Mouse (Mus musculus) liver, embryonic 12.5 days (tissue): ENCODE results near the gene Gna13. TPM values are rescaled to one million over a fixed set of nuclear protein-coding genes. Genes with fewer than 3 reads are reported as not detected.

Experiments used
- ATAC-seq: fragments of 200-750 bp; cut with Nextera tagmentation; 2 replicates; pipeline ENCODE4 v1.8.0; 2017; ENCODE audit warnings: moderate number of reproducible peaks, mild to moderate bottlenecking, moderate library complexity
- H3K27ac ChIP-seq: fragments of 300-500 bp; sonication (generic); 2 replicates; pipeline ENCODE4 v1.5.1; 2016; ENCODE audit warnings: mild to moderate bottlenecking
- H3K27me3 ChIP-seq: fragments of 300-500 bp; sonication (generic); replicated peaks from 2 replicates; pipeline ENCODE4 v1.6.1; 2016; ENCODE audit warnings: mild to moderate bottlenecking, moderate library complexity
- H3K36me3 ChIP-seq: fragments of 300-500 bp; sonication (generic); 2 replicates; pipeline ENCODE4 v1.6.1; 2016; ENCODE audit warnings: mild to moderate bottlenecking, moderate library complexity
- H3K4me1 ChIP-seq: fragments of 300-500 bp; sonication (generic); 2 replicates; pipeline ENCODE4 v1.6.1; 2016
- H3K4me2 ChIP-seq: fragments of 300-500 bp; sonication (generic); 2 replicates; pipeline ENCODE4 v1.6.1; 2016; ENCODE audit warnings: mild to moderate bottlenecking, moderate library complexity
- H3K4me3 ChIP-seq: fragments of 300-500 bp; sonication (generic); 2 replicates; pipeline ENCODE4 v1.5.1; 2016; ENCODE audit warnings: mild to moderate bottlenecking, moderate library complexity
- H3K9ac ChIP-seq: fragments of 300-500 bp; sonication (generic); 2 replicates; pipeline ENCODE4 v1.6.1; 2016; ENCODE audit warnings: mild to moderate bottlenecking, moderate library complexity
- H3K9me3 ChIP-seq: fragments of 300-500 bp; sonication (generic); replicated peaks from 2 replicates; pipeline ENCODE4 v1.6.1; 2016; ENCODE audit warnings: mild to moderate bottlenecking, moderate library complexity
- WGBS: fragments of 180-500 bp; shearing (Covaris S2); methylation state at CpG from one replicate; pipeline ENCODE4 v1.1.7; 2016; ENCODE audit not compliant: insufficient replicate concordance; 5-methylcytosine and 5-hydroxymethylcytosine counted together
- polyA plus RNA-seq: library from polyadenylated mRNA; unstranded; fragments of >200 nt; fragmentation: Nextera tagmentation; extraction: Ambion mirVana; gene quantifications from 2 replicates; pipeline ENCODE4 v1.2.1, GENCODE M21; 2016

The Gna13 gene
- polyA plus RNA-seq, 1 experiment from 2014 or later: 19.4 TPM

DNA sequence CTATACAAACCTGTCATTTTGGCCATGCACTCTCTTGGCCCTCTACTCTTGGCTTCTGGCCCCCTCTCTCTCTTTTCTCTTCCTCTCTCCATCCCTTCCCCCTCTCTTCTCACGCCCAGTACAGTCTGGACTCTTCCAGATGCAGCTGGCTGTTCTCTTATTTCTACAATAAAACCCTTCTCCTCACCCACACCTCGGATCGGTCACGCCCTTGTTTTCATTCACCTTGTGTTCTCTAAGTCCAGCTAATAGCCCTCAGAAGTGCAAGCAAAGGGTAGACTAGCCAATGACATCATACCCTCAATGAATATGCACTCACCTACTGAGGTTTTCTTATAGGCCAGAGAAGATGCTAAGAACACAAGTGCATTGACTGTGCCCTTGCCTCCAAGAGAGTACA, 11.1 kb upstream of the Gna13 start:
- no peaks in the 10 kb centered on the region for H3K36me3 ChIP-seq
- H3K9ac ChIP-seq: no peak overlapping the region
- no peak overlapping the region for H3K27ac ChIP-seq
- no peaks in the 10 kb centered on the region for H3K27me3 ChIP-seq
- 68% methylated on average over 4 of the region's 4 CpGs for WGBS
- peaks cover 52% of the 10 kb centered on the region for H3K4me1 ChIP-seq
- no peak for ATAC-seq
- H3K4me2 ChIP-seq: no peak overlapping the region
- H3K9me3 ChIP-seq: no peaks in the 10 kb centered on the region
- no peak overlapping the region for H3K4me3 ChIP-seq

DNA sequence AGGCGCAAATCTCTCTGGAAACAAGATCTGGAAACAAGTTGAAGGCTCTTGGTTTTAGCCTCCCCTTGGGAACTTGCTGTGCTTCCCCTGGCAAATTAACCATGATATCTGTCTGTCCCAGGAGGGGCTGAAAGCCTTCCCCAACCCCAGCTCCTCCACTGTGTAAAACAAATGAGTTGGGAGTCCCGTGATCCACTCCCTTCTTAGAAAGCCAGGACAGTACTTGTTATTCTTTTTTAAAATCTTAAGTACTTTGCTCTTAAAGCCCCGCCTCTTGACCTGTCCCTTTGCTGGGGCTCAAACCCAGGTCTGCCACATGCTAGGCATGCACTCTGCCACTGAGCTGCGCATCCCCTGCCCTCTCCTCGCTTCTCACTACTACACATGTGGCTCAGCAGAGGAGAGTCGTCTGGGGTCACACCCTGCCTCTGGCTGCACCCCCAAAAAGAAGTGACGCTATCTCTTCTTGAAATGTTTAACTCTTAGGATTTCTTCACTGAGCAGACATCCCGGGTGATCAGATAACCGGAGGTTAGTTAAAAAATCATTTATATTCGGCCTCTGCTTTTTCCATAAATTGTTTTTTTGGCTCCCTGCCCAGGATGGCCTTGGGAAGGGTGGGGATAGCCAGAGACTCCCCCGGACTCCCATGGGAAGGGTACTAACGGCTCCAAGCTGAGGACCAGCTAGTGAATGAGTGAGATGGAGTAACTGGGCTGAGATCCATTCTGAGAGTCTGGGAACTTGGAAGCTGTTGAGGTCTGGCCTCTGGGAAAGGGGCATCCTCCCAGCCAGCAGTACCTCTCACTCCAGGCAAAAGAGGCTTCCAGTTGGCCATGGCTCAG, 9.0 kb upstream of the Gna13 start:
- Histone ChIP-seq H3K27me3 (no peaks in the 10 kb centered on the region), H3K36me3 (no peaks in the 10 kb centered on the region), H3K27ac (no peak overlapping the region), H3K9me3 (no peaks in the 10 kb centered on the region), H3K9ac (no peak overlapping the region), H3K4me2 (no peak overlapping the region), H3K4me1 (peaks cover 31% of the 10 kb centered on the region), H3K4me3 (no peak overlapping the region)
- no peak for ATAC-seq
- WGBS: 60% methylated on average over 12 of the region's 12 CpGs

DNA sequence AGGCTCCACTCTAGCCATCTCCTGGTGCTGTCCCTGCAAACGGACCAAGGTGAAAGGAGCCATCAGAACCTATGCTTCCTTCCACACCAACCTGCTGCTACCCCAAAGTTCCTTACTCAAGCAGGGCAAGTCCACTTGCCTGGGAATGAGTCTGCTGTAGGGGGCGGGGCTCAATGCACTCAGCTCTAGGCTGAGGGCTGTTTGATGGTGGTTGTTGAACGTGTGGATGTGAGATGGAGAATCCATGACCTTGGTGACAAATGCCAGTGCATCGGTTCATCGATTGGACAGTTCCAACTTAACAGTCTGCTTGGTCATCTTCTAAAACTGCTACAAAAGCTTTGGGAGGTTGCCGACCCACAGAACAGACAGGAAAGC, 8.4 kb upstream of the Gna13 start:
- WGBS: 59% methylated on average over 6 of the region's 6 CpGs
- ATAC-seq: no peak

DNA sequence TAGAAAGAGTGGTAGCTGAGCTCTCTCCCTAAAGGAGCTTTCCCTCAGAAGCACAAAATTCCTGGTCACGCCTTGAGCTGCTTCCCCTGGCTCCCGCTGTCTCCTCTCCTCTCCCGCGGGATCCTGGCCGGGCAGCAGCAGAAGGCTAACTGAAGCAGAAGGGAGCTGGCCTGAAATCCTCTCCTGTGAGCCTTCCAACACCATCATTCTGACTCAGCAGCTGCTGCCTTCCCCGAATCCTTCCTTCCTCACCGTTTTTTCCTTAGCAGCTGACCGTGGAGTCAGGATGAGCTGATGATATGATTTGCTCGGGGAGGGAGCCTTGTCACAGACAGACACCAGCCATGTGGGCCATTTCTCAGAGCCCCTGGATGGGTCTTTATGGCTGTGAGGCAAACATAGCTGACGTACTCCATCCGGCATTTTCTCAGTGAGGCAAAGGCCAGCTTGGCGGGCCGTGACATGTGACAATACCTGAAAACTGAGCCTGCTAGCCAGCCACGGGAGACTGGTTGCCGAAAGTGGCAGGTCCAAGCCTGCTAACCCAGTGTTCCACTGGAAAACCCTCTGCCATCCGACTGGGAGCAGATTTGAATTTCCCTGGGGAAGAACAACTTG, 6.8 kb upstream of the Gna13 start:
- WGBS: 70% methylated on average over 16 of the region's 16 CpGs
- no peaks in the 10 kb centered on the region for H3K27me3 ChIP-seq
- no peak overlapping the region for H3K9ac ChIP-seq
- H3K9me3 ChIP-seq: no peaks in the 10 kb centered on the region
- no peak overlapping the region for H3K27ac ChIP-seq
- peaks cover 26% of the 10 kb centered on the region for H3K4me1 ChIP-seq
- H3K4me3 ChIP-seq: no peak overlapping the region
- H3K4me2 ChIP-seq: no peak overlapping the region
- H3K36me3 ChIP-seq: no peaks in the 10 kb centered on the region
- ATAC-seq: no peak

More for the DNA sequence above, 8.4 kb upstream of the Gna13 start:
- no peak overlapping the region for H3K4me2 ChIP-seq
- H3K4me1 ChIP-seq: peaks cover 28% of the 10 kb centered on the region
- no peak overlapping the region for H3K9ac ChIP-seq
- H3K27ac ChIP-seq: no peak overlapping the region
- no peak overlapping the region for H3K4me3 ChIP-seq
- no peaks in the 10 kb centered on the region for H3K36me3 ChIP-seq
- H3K27me3 ChIP-seq: no peaks in the 10 kb centered on the region
- no peaks in the 10 kb centered on the region for H3K9me3 ChIP-seq

DNA sequence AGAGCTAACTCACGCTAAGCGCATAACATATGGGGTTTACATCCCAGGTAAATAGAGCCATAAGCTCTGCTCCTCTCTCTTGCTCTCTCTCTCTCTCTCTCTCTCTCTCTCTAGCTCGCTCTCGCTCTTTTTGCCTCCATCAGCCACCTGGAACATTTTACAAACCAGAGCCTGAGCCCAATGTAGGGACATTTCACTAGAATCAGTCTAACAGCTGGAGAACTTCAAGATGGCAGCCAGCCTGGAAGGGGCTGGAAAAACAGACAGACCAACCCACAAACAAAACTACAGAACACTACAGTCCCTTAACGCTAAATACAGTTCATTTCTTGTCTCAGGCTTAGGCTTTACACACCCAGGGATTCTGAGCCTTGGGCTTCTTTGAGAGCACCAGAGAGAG, 5.5 kb upstream of the Gna13 start:
- no peak for ATAC-seq
- no peaks in the 10 kb centered on the region for H3K27me3 ChIP-seq
- WGBS: 83% methylated on average over 5 of the region's 5 CpGs
- H3K9me3 ChIP-seq: no peaks in the 10 kb centered on the region
- H3K4me3 ChIP-seq: no peak overlapping the region
- H3K9ac ChIP-seq: no peak overlapping the region
- no peak overlapping the region for H3K27ac ChIP-seq
- no peak overlapping the region for H3K4me2 ChIP-seq
- H3K4me1 ChIP-seq: peaks cover 35% of the 10 kb centered on the region
- no peaks in the 10 kb centered on the region for H3K36me3 ChIP-seq

DNA sequence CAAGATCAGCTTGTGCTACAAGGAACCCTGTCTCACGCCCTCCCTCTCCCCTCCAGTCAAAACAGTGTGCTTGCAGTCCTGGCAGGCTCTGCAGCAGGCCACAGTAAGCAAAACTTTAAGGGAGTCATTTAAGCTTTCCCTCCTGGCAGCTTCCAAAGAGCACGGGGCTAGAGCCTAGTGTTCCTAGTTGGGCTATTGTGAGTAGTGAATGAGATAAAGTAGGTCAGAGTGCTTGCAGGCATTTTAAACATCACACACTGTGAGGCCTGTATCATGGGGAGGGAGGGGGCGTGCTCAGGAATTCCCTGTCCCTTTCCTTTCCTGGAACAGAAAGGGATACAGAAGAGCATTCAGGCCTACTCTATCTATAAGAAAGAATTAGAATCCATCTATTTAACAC, 4.1 kb upstream of the Gna13 start:
- no peak overlapping the region for H3K4me3 ChIP-seq
- peaks cover 31% of the 10 kb centered on the region for H3K4me1 ChIP-seq
- no peaks in the 10 kb centered on the region for H3K9me3 ChIP-seq
- H3K36me3 ChIP-seq: no peaks in the 10 kb centered on the region
- no peak for ATAC-seq
- no peak overlapping the region for H3K27ac ChIP-seq
- no peak overlapping the region for H3K4me2 ChIP-seq
- no peaks in the 10 kb centered on the region for H3K27me3 ChIP-seq
- 63% methylated on average over 3 of the region's 3 CpGs for WGBS
- H3K9ac ChIP-seq: no peak overlapping the region

DNA sequence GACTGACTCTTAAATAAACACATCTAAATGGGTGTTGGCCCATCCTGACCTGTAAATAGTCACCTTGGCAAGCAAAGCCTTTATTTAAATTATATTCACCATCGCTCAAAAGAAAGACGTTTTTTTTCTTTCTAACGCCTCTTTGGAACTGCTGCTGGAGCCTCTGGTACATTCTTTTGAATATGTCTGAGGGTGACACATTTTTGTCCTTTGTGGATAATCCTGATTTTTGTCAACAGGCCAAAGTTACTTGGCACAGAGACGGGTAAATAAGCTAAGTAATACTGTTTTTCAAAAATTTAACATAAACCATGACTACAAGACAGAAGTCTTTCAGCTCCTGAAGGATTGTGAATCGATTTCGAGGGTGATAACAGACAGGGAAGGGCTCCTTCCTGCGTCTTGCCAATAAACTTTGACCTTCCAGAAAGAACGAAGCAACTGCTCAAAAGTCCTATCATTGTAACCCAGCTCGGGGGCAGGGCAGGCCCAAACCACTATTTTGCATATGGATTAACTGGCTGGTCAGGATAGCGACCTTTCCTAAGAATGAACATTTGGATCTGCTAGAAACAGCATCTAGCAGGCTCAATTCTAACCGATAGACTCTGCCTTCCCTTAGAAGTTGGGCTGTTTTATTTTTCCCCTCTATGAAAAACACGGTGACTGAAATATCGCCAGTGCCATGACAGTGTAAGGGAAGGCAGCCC, 3.4 kb upstream of the Gna13 start:
- Histone ChIP-seq H3K9me3 (no peaks in the 10 kb centered on the region), H3K4me3 (no peak overlapping the region), H3K4me2 (no peak overlapping the region), H3K27ac (no peak overlapping the region), H3K4me1 (peaks cover 29% of the 10 kb centered on the region), H3K27me3 (no peaks in the 10 kb centered on the region), H3K36me3 (no peaks in the 10 kb centered on the region), H3K9ac (no peak overlapping the region)
- ATAC-seq: no peak
- 41% methylated on average over 13 of the region's 13 CpGs for WGBS

DNA sequence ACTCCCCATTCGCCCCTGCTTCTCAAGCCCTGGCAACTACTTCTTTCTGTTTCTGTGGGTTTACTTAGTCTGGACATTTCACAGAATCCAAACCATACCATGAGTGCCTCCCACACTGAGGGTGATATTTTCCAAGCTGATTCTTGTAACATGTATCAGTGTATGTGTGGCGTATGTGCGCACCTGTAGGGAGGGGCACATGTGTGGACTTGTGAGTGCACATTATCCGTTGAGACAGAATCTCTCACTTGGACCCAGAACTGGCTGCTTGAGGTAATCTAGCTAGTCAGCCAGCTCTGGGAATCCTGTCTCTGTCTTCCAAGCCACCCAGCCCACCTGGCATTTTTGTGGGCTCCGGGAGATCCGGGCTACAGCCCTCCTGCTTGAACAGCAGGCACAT, 2.5 kb upstream of the Gna13 start:
- Histone ChIP-seq H3K9ac (no peak overlapping the region), H3K9me3 (no peaks in the 10 kb centered on the region), H3K27me3 (no peaks in the 10 kb centered on the region), H3K4me1 (peaks cover 37% of the 10 kb centered on the region), H3K27ac (no peak overlapping the region), H3K36me3 (0 out of 2 replicates have a peak, but pooled peaks cover 1% of the 10 kb centered on the region), H3K4me2 (no peak overlapping the region), H3K4me3 (no peak overlapping the region)
- WGBS: 77% methylated on average over 6 of the region's 6 CpGs
- no peak for ATAC-seq

DNA sequence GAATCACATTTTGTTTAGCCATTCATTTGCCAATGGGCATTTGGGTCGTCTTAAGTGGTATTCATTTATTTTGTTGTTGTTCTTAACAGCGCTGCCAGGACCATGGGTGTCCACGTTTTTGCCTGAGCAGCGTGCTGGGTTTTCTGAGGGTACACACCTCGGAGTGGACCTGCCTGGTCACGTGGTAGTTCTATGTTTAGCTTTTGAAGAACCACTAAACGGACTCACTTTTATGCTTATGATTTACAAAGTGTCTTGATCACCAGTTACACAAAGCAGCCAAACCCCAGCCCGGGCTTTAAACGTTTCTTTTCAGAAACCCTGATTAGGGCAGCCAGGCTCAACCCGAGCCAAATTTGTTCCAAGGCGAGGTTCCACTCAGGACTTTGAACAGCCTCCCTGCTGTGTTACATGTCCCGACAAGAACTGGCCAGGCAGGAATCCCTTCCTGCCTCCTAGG, 2.0 kb upstream of the Gna13 start:
- 76% methylated on average over 12 of the region's 12 CpGs for WGBS
- no peaks in the 10 kb centered on the region for H3K27me3 ChIP-seq
- H3K36me3 ChIP-seq: peaks cover 6% of the 10 kb centered on the region
- no peaks in the 10 kb centered on the region for H3K9me3 ChIP-seq
- peaks cover 42% of the 10 kb centered on the region for H3K4me1 ChIP-seq
- no peak for ATAC-seq
- H3K4me3 ChIP-seq: no peak overlapping the region
- no peak overlapping the region for H3K27ac ChIP-seq
- no peak overlapping the region for H3K9ac ChIP-seq
- no peak overlapping the region for H3K4me2 ChIP-seq

DNA sequence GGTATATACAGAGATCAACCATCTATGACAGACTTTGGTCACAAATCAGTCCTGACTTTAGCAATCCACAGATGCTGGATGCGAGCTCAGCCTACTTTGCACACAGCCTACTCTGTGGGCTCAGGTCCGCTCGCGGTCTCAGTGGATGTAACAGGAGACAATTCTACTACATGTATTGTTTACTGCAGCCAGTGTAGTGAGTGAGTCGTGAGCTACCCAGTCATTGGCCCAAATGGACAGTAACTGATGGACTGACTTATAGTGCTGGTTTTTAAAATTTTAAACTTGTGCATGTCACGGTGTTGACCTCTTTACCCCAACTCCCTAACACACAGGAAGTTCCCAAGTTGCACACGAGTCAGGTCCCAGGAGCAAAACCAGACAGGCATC, 1.4 kb upstream of the Gna13 start:
- 62% methylated on average over 7 of the region's 7 CpGs for WGBS
- H3K9ac ChIP-seq: peak overlapping the region; percentile 80; the same call in 1 of the 2 replicates
- peak overlapping the region; percentile 71 for H3K4me2 ChIP-seq
- peaks cover 12% of the 10 kb centered on the region for H3K36me3 ChIP-seq
- H3K9me3 ChIP-seq: no peaks in the 10 kb centered on the region
- H3K27ac ChIP-seq: no peak overlapping the region
- ATAC-seq: no peak
- peaks cover 49% of the 10 kb centered on the region for H3K4me1 ChIP-seq
- no peaks in the 10 kb centered on the region for H3K27me3 ChIP-seq
- peak overlapping the region; percentile 85; the same call in 1 of the 2 replicates for H3K4me3 ChIP-seq

DNA sequence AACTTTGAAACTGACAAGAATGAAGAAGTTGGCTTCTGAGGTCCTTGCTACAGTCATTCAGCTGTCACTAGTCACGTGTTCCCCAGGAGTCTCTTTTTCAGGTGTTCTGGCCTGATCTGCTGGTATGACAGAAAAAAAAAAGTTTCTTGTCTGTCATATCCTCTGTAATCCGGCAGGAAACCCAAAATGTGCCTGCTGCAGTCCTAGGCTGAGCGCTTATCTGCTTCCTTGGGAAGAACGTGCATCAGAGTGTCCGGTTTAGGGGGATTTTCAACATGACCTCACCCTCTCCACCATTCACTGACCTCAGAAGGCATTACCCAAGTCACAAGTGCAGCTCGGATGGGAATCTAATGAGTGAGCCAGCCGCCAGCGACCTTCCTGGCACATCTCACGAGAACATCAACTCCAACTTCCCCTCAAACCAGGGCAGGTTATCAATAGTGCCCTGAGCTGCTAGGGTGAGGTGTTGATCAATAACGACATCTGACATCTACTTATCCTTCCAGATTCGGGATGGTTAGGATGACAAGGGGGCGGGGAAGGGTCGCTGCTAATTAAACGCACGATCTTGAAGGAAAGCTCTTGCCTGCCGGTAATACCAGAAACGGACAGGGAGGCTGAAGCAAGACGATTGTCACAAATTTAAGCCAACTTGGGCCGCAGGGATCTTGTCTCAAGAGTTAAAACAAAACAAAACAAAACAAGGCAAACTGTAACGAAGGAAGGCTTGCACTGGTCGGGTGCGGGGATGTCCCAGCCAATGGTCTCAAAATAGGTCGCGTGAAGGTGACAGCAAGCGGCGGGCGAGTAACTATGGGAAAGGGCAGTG, 784 bp upstream of the Gna13 start:
- no peaks in the 10 kb centered on the region for H3K27me3 ChIP-seq
- peak overlapping the region; percentile 80 for H3K9ac ChIP-seq
- peaks cover 18% of the 10 kb centered on the region for H3K36me3 ChIP-seq
- peak overlapping the region; percentile 96 for H3K27ac ChIP-seq
- H3K4me1 ChIP-seq: peaks cover 55% of the 10 kb centered on the region
- H3K4me3 ChIP-seq: peak overlapping the region; percentile 85
- peak overlapping the region; percentile 71 for H3K4me2 ChIP-seq
- ATAC-seq: peak; percentile 24
- H3K9me3 ChIP-seq: no peaks in the 10 kb centered on the region
- 3% methylated on average over 27 of the region's 27 CpGs for WGBS
